Mouse (Mus musculus): ENCODE measurements around the gene Tspan5. TPM values are rescaled to one million over a fixed set of nuclear protein-coding genes. Genes with fewer than 3 reads are reported as not detected.

Gene Tspan5
- polyA plus RNA-seq, 1 experiment: 3.4 TPM

- TF ChIP-seq FLI1 (IDR thresholded peaks at IDR 0.05; ENCODE audit: low read length): no peak
- TF ChIP-seq GATA1 (IDR thresholded peaks at IDR 0.05; ENCODE audit: borderline replicate concordance, low read length): no peak
- no peaks in the 10 kb centered on the region for H3K4me1 ChIP-seq
- peaks cover 6% of the 10 kb centered on the region for H3K9me3 ChIP-seq
- H3K4me3 ChIP-seq (replicated peaks): no peak overlapping the region
- no peaks in the 10 kb centered on the region for H3K27me3 ChIP-seq (replicated peaks)
- H3K36me3 ChIP-seq (replicated peaks; ENCODE audit: low read length): no peaks in the 10 kb centered on the region
These were observed 119.0 kb downstream of the Tspan5 start for GRCm38 (mm10) chr3:138861032-138861431.

- peaks cover 10% of the 10 kb centered on the region for H3K9me3 ChIP-seq
- H3K36me3 ChIP-seq (replicated peaks; ENCODE audit: low read length): no peaks in the 10 kb centered on the region
- no peak overlapping the region for H3K4me3 ChIP-seq (replicated peaks)
- H3K27me3 ChIP-seq (replicated peaks): no peaks in the 10 kb centered on the region
- no peaks in the 10 kb centered on the region for H3K4me1 ChIP-seq
- TF ChIP-seq GATA1 (IDR thresholded peaks at IDR 0.05; ENCODE audit: borderline replicate concordance, low read length): no peak
- no peak for TF ChIP-seq FLI1 (IDR thresholded peaks at IDR 0.05; ENCODE audit: low read length)
These were observed 119.6 kb downstream of the Tspan5 start for GRCm38 (mm10) chr3:138861589-138861988.

- H3K4me1 ChIP-seq: no peaks in the 10 kb centered on the region
- TF ChIP-seq GATA1 (IDR thresholded peaks at IDR 0.05; ENCODE audit: borderline replicate concordance, low read length) (no peak), FLI1 (IDR thresholded peaks at IDR 0.05; ENCODE audit: low read length) (no peak)
- H3K36me3 ChIP-seq (replicated peaks; ENCODE audit: low read length): no peaks in the 10 kb centered on the region
- H3K27me3 ChIP-seq (replicated peaks): no peaks in the 10 kb centered on the region
- no peak overlapping the region for H3K4me3 ChIP-seq (replicated peaks)
- peaks cover 14% of the 10 kb centered on the region for H3K9me3 ChIP-seq
These were observed 122.2 kb downstream of the Tspan5 start for GRCm38 (mm10) chr3:138864166-138864648.

GRCm38 (mm10) chr3:138865271-138865670 is 123.3 kb downstream of the Tspan5 start:
- no peaks in the 10 kb centered on the region for H3K36me3 ChIP-seq (replicated peaks; ENCODE audit: low read length)
- H3K9me3 ChIP-seq: peaks cover 14% of the 10 kb centered on the region
- H3K4me1 ChIP-seq: no peaks in the 10 kb centered on the region
- TF ChIP-seq GATA1 (IDR thresholded peaks at IDR 0.05; ENCODE audit: borderline replicate concordance, low read length) (no peak), FLI1 (IDR thresholded peaks at IDR 0.05; ENCODE audit: low read length) (no peak)
- no peak overlapping the region for H3K4me3 ChIP-seq (replicated peaks)
- H3K27me3 ChIP-seq (replicated peaks): no peaks in the 10 kb centered on the region

- H3K36me3 ChIP-seq (replicated peaks; ENCODE audit: low read length): no peaks in the 10 kb centered on the region
- H3K4me3 ChIP-seq (replicated peaks): no peak overlapping the region
- no peaks in the 10 kb centered on the region for H3K27me3 ChIP-seq (replicated peaks)
- no peaks in the 10 kb centered on the region for H3K4me1 ChIP-seq
- TF ChIP-seq GATA1 (IDR thresholded peaks at IDR 0.05; ENCODE audit: borderline replicate concordance, low read length) (no peak), FLI1 (IDR thresholded peaks at IDR 0.05; ENCODE audit: low read length) (no peak)
- peaks cover 14% of the 10 kb centered on the region for H3K9me3 ChIP-seq
These were observed 125.3 kb downstream of the Tspan5 start for GRCm38 (mm10) chr3:138867149-138867848.

- Histone ChIP-seq H3K4me3 (replicated peaks) (no peak overlapping the region), H3K9me3 (peaks cover 17% of the 10 kb centered on the region), H3K4me1 (no peaks in the 10 kb centered on the region), H3K36me3 (replicated peaks; ENCODE audit: low read length) (no peaks in the 10 kb centered on the region), H3K27me3 (replicated peaks) (no peaks in the 10 kb centered on the region)
- TF ChIP-seq GATA1 (IDR thresholded peaks at IDR 0.05; ENCODE audit: borderline replicate concordance, low read length): no peak
These were observed 126.4 kb downstream of the Tspan5 start for GRCm38 (mm10) chr3:138868409-138868808.

GRCm38 (mm10) chr3:138875282-138875681 is 133.3 kb downstream of the Tspan5 start:
- no peak for TF ChIP-seq FLI1 (IDR thresholded peaks at IDR 0.05; ENCODE audit: low read length)
- TF ChIP-seq GATA1 (IDR thresholded peaks at IDR 0.05; ENCODE audit: borderline replicate concordance, low read length): no peak
- H3K9me3 ChIP-seq: peaks cover 23% of the 10 kb centered on the region
- peaks cover 4% of the 10 kb centered on the region; the same call in 1 of the 2 replicates for H3K4me1 ChIP-seq
- no peaks in the 10 kb centered on the region for H3K27me3 ChIP-seq (replicated peaks)
- no peak overlapping the region for H3K4me3 ChIP-seq (replicated peaks)
- H3K36me3 ChIP-seq (replicated peaks; ENCODE audit: low read length): no peaks in the 10 kb centered on the region

- Histone ChIP-seq H3K4me1 (peaks cover 4% of the 10 kb centered on the region; the same call in 1 of the 2 replicates), H3K9me3 (peaks cover 23% of the 10 kb centered on the region), H3K4me3 (replicated peaks) (no peak overlapping the region), H3K36me3 (replicated peaks; ENCODE audit: low read length) (no peaks in the 10 kb centered on the region), H3K27me3 (replicated peaks) (no peaks in the 10 kb centered on the region)
- TF ChIP-seq FLI1 (IDR thresholded peaks at IDR 0.05; ENCODE audit: low read length) (no peak), GATA1 (IDR thresholded peaks at IDR 0.05; ENCODE audit: borderline replicate concordance, low read length) (no peak)
These were observed 133.9 kb downstream of the Tspan5 start for GRCm38 (mm10) chr3:138875936-138876335.

GRCm38 (mm10) chr3:138876418-138876817 is 134.4 kb downstream of the Tspan5 start:
- no peak for TF ChIP-seq FLI1 (IDR thresholded peaks at IDR 0.05; ENCODE audit: low read length)
- TF ChIP-seq GATA1 (IDR thresholded peaks at IDR 0.05; ENCODE audit: borderline replicate concordance, low read length): no peak
- no peaks in the 10 kb centered on the region for H3K36me3 ChIP-seq (replicated peaks; ENCODE audit: low read length)
- peaks cover 23% of the 10 kb centered on the region for H3K9me3 ChIP-seq
- H3K4me1 ChIP-seq: peaks cover 4% of the 10 kb centered on the region; the same call in 1 of the 2 replicates
- no peak overlapping the region for H3K4me3 ChIP-seq (replicated peaks)
- H3K27me3 ChIP-seq (replicated peaks): no peaks in the 10 kb centered on the region

GRCm38 (mm10) chr3:138876931-138877361 is 135.0 kb downstream of the Tspan5 start:
- Histone ChIP-seq H3K9me3 (peaks cover 23% of the 10 kb centered on the region), H3K36me3 (replicated peaks; ENCODE audit: low read length) (no peaks in the 10 kb centered on the region), H3K27me3 (replicated peaks) (no peaks in the 10 kb centered on the region), H3K4me1 (peaks cover 4% of the 10 kb centered on the region; the same call in 1 of the 2 replicates), H3K4me3 (replicated peaks) (no peak overlapping the region)
- no peak for TF ChIP-seq FLI1 (IDR thresholded peaks at IDR 0.05; ENCODE audit: low read length)
- TF ChIP-seq GATA1 (IDR thresholded peaks at IDR 0.05; ENCODE audit: borderline replicate concordance, low read length): no peak

Measured in megakaryocyte, embryonic 14.5 days (primary cell).